Mouse (Mus musculus): ENCODE results near the gene Sacs. TPM values are rescaled to one million over a fixed set of nuclear protein-coding genes. Genes with fewer than 3 reads are reported as not detected.

Sacs gene
- polyA plus RNA-seq, 1 experiment from 2014 or later = 6.9 TPM

DNA sequence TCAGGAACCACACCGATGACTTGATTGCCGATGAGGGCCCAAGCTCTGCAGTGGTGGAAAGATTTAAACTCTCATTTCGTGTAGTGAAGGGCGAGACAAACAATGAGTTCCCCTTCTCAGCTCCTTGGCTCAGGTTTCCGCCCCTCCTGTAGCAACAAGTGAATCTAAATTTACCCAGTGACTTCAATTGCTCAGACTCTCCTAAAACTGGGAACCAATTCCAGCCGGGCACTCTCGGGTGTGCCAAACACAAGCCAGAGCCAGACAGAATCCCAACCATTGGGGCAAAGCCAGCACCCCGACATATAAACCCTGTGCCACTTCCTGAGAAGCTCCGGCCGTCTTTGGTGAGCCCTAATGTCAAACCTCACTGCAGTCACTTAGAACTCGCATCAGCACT is 120.1 kb downstream of the Sacs start, which contains the start of gene Sgcg:
TSS of gene Sgcg (minus strand) at position 139 of the 400 bp plus-strand sequence.
- Histone ChIP-seq H3K4me2 (no peak within 1 kb of the TSS), H3K27ac (replicated peaks) (no peak within 1 kb of the TSS), H3K27me3 (no peaks in the 10 kb centered on the region), H3K9ac (no peak within 1 kb of the TSS), H3K9me3 (no peaks in the 10 kb centered on the region), H3K36me3 (no peaks in the 10 kb centered on the region), H3K4me3 (no peak within 1 kb of the TSS), H3K4me1 (replicated peaks) (no peaks in the 10 kb centered on the region)
- no peak for ATAC-seq (ENCODE audit: low FRiP score, low read depth)
- 75% methylated on average over 11 of the region's 11 CpGs for WGBS

DNA sequence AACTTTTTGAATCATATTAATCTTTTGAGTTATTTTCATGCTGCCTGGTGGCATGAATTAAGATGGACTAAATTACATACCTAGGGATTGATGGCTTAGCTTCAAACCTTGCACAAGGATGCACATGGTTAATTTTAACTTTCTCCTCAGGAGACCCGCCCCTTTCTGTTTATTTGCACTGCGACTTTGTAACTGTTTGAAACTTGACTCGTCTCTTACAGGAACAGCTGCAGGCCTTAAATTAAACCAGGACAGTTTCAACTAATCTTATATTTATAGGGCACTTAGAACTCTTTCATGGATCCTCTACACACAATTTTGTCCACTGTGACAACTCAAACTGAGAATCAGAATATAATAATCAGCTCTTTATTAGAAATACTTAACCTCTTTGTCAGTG is 120.8 kb downstream of the Sacs start:
- 58% methylated on average over 3 of the region's 3 CpGs for WGBS
- no peaks in the 10 kb centered on the region for H3K27me3 ChIP-seq
- H3K9ac ChIP-seq = no peak overlapping the region
- ATAC-seq (ENCODE audit: low FRiP score, low read depth) = no peak
- H3K4me1 ChIP-seq (replicated peaks) = no peaks in the 10 kb centered on the region
- no peak overlapping the region for H3K4me3 ChIP-seq
- H3K9me3 ChIP-seq = no peaks in the 10 kb centered on the region
- H3K36me3 ChIP-seq = no peaks in the 10 kb centered on the region
- H3K4me2 ChIP-seq = no peak overlapping the region
- no peak overlapping the region for H3K27ac ChIP-seq (replicated peaks)

DNA sequence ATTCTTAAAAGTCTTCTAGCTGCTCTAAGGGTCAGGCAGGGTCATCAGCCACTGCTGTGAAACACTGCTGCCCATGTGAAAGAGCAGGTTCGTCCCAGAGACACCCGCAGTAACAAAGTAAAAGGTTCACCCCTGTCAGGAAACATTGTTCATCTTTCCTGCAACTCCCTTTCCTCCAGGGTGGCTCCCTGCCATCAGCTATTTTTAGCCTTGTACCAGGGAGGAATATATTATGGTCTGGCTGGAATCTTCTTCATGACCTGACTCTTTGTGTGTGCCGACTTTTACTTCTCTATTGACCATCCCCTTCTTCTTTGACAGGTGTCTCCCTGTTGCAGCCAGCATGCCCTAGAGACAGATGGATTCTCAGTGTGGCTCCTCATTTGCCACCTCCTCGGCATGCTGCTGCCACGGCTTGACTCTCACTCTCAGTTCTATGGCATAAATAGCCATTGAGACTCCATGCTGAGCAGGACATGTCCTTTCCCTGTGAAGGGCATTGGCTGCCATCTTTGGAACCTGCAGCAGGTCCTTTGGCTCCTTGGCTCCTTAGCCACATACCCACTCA is 129.7 kb downstream of the Sacs start:
- 32% methylated on average over 5 of the region's 5 CpGs for whole genome bisulfite sequencing
- Histone ChIP-seq H3K9me3 (no peaks in the 10 kb centered on the region), H3K27me3 (peaks cover 2% of the 10 kb centered on the region; the same call in 1 of the 2 replicates), H3K4me2 (no peak overlapping the region), H3K36me3 (no peaks in the 10 kb centered on the region), H3K4me1 (replicated peaks) (no peaks in the 10 kb centered on the region), H3K27ac (replicated peaks) (no peak overlapping the region), H3K4me3 (no peak overlapping the region), H3K9ac (no peak overlapping the region)
- ATAC-seq (ENCODE audit: low FRiP score, low read depth) = no peak

DNA sequence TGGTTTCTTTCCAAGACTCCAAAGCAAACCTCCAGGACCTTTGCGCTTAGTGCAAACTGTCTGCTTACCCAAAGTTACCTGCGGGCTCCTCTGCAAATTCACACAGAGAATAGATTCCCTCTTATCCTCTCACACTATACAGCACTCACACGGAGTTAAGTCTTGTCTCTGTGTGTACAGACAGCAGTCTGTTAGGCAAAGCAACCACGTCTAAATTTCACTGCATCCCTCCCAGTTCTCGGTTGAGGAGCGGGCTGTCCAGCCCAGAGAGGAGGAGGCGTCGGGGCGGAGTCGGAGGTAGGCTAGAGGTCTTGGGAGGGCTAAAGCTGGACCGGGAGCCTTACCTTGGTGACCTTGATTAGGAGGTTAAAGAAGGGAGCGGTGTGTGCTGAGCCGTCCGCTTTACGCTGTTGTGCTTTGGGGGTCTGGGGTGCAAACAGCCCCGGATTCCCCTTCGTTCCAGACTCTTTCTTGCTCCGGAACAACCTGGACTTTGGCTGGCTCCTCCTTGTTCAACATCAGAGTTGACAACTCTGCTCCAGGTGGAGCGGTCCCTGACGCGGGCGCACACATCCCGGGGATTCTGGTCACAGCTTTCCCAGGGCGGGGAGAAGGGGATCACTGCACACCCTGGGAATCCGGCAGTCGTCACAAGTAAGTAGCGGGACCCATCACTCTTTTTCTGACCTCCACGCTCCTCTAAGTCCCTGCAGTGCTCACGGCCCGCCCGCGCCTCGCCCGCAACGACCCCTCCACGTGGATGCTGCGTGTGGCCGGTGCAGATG is 136.3 kb downstream of the Sacs start:
- Histone ChIP-seq H3K27me3 (peaks cover 32% of the 10 kb centered on the region), H3K27ac (replicated peaks) (no peak overlapping the region), H3K9me3 (no peaks in the 10 kb centered on the region), H3K4me1 (replicated peaks) (peaks cover 10% of the 10 kb centered on the region), H3K36me3 (no peaks in the 10 kb centered on the region), H3K4me3 (peak overlapping the region; percentile 27), H3K9ac (no peak overlapping the region), H3K4me2 (peak overlapping the region; percentile 53)
- WGBS = 12% methylated on average over 38 of the region's 38 CpGs
- no peak for ATAC-seq (ENCODE audit: low FRiP score, low read depth)

DNA sequence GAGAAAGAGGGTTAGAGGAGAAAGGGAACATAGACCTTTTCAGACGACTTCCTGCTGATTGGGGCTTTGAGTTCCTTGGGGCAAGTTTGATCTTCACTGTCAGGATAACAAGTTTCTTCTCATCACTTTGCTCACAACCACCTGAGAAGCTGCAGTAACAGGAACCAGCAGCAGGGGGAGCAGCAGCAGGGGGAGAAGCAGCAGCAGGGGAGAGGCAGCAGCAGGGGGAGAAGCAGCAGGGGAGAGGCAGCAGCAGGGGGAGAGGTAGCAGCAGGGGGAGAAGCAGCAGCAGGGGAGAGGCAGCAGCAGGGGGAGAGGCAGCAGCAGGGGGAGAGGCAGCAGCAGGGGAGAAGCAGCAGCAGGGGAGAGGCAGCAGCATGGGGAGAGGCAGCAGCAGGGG is 139.0 kb downstream of the Sacs start:
- 50% methylated on average over 1 of the region's 1 CpGs for WGBS
- peaks cover 10% of the 10 kb centered on the region for H3K4me1 ChIP-seq (replicated peaks)
- H3K36me3 ChIP-seq = no peaks in the 10 kb centered on the region
- H3K9me3 ChIP-seq = no peaks in the 10 kb centered on the region
- H3K27ac ChIP-seq (replicated peaks) = no peak overlapping the region
- H3K9ac ChIP-seq = no peak overlapping the region
- H3K4me3 ChIP-seq = no peak overlapping the region
- peaks cover 32% of the 10 kb centered on the region for H3K27me3 ChIP-seq
- ATAC-seq (ENCODE audit: low FRiP score, low read depth) = no peak
- no peak overlapping the region for H3K4me2 ChIP-seq

DNA sequence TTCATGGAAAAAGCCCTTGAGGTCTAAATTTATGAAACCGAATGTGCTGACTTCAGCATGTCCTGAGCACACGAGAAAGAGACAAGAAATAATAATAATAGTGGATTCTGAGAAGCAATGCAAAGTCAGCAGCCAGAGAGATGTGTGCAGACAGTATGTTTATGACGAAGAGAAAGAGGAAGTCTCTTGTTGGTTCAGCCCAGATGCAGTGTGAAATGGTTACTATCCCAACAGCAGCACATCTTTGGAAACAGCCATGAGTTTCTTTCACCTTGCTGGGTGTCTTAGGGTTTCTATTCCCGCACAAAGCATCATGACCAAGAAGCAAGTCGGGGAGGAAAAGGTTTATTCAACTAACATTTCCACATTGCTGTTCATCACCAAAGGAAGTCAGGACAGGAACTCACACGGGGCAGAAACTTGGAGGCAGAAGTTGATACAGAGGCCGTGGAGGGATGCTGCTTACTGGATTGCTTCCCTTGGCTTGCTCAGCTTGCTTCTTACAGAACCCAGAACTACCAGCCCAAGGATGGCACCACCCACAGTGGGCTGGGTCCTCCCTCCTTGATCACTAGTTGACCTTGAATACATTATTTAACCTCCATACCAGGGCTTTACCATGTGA is 140.5 kb downstream of the Sacs start:
- 88% methylated on average over 7 of the region's 7 CpGs for WGBS
- no peak overlapping the region for H3K4me2 ChIP-seq
- H3K4me3 ChIP-seq = no peak overlapping the region
- H3K9me3 ChIP-seq = no peaks in the 10 kb centered on the region
- no peaks in the 10 kb centered on the region for H3K36me3 ChIP-seq
- no peak overlapping the region for H3K9ac ChIP-seq
- H3K27me3 ChIP-seq = peaks cover 24% of the 10 kb centered on the region
- no peak overlapping the region for H3K27ac ChIP-seq (replicated peaks)
- no peak for ATAC-seq (ENCODE audit: low FRiP score, low read depth)
- peaks cover 10% of the 10 kb centered on the region for H3K4me1 ChIP-seq (replicated peaks)

DNA sequence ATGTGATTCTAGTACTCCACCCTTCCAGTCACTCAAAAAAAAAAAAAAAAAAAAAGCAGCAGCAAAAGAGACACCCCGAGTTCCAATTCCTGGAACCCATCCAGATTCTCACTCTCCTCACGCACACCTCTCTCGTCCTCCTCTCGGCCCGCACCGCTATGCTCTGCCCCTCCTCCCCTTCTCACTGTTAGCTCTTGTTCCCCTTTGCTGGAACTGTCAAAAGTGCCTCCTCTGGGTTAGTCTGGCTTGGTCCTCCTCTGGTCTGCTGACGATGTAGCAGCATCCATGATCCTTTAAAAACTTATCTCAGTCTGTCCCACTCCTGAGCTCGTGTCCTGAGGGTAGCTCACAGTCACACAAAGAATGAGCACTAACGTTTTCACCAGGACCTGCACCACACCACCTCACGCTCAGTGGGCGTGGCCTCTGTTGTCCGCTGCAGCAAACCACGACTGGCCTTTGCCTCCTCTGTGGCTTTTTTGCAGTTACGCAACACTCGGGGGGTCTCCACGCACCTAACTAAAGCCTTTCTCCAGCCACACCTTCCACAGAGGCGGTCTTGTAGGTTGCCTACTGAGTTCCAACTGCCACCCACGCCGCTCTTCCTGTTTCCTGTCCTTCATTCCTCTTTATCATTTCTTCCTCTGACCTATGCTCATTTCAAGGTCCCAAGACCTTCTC is 150.5 kb downstream of the Sacs start:
- H3K4me1 ChIP-seq (replicated peaks) = no peaks in the 10 kb centered on the region
- H3K27me3 ChIP-seq = no peaks in the 10 kb centered on the region
- no peaks in the 10 kb centered on the region for H3K36me3 ChIP-seq
- H3K4me2 ChIP-seq = no peak overlapping the region
- no peak for ATAC-seq (ENCODE audit: low FRiP score, low read depth)
- 69% methylated on average over 19 of the region's 19 CpGs for WGBS
- no peak overlapping the region for H3K4me3 ChIP-seq
- no peaks in the 10 kb centered on the region for H3K9me3 ChIP-seq
- no peak overlapping the region for H3K9ac ChIP-seq
- H3K27ac ChIP-seq (replicated peaks) = no peak overlapping the region

Other genes with a start within 250 kb of the Sacs start
- gene Tnfrsf19, start 92.0 kb upstream of the Sacs start, polyA plus RNA-seq (2015; fragmentation: Nextera tagmentation; extraction: Ambion mirVana) = 32.1 and 32.3 TPM in 2 replicates
- 0.24 and 0.51 TPM in 2 replicates for gene Sgcg, start 120.0 kb downstream of the Sacs start, polyA plus RNA-seq (2015; fragmentation: Nextera tagmentation; extraction: Ambion mirVana)
- 0.44 and 0.63 TPM in 2 replicates for gene Arl11, start 171.3 kb downstream of the Sacs start, polyA plus RNA-seq (2015; fragmentation: Nextera tagmentation; extraction: Ambion mirVana)
- 10.1 and 11.6 TPM in 2 replicates for gene Ebpl, start 222.0 kb downstream of the Sacs start, polyA plus RNA-seq (2015; fragmentation: Nextera tagmentation; extraction: Ambion mirVana)

All from hindbrain, embryonic 15.5 days (tissue).